Mouse (Mus musculus) neutrophil, adult 5-6 weeks (primary cell): Measurements from ENCODE around the gene Dhx58. TPM values are rescaled to one million over a fixed set of nuclear protein-coding genes. Genes with fewer than 3 reads are reported as not detected.

Experiments used
- ATAC-seq: fragments of 151-379, 151-347 bp; 2 replicates; pipeline ENCODE4 v1.8.0; 2017; ENCODE audit warnings: mild to moderate bottlenecking, moderate TSS enrichment; ENCODE audit not compliant: insufficient number of reproducible peaks, poor library complexity, low FRiP score, severe bottlenecking; ENCODE audit errors: extremely low read depth
- total RNA-seq: library from RNA; stranded (forward); fragments of 200-1000 nt; gene quantifications from 2 replicates; pipeline ENCODE4 v1.2.3, GENCODE M21; 2017

Dhx58 gene
- 37.9 and 59.2 TPM in 2 replicates for total RNA-seq

DNA sequence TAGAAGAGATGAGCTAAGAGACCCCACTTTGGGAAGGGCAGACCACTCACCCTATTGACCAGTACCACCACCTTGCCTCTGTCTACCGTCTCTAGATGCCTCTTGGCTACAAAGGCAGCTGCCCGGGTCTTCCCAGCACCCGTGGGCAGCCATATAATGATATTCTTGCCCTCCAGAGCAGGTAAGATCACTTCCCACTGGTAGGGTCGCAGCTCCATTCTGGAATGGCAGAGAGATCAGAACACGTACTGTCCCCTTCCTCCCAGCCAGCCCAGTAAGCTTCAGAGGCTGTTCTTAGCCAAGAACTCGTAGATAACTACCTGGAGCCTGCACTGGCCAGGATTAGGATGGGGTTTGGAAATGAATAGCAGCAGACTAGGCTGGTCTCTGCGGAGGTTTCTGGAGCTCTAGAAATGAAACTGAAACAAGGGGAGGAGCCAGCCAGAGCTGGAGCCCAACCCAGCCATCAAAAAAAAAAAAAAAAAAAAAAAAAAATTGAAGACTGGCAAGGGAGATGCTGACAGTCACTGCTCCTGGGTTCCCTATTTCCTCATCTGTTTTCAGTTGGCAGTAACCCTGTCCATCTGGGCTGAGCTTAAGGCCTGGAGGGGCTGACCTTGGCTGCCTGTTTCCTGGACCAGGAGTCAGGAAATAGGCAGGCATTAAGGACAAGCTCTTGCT lies at the start of gene Dhx58:
Dhx58 (minus strand) TSS at position 421 of the 681 bp plus-strand sequence.
- ATAC-seq = peak; percentile 21

DNA sequence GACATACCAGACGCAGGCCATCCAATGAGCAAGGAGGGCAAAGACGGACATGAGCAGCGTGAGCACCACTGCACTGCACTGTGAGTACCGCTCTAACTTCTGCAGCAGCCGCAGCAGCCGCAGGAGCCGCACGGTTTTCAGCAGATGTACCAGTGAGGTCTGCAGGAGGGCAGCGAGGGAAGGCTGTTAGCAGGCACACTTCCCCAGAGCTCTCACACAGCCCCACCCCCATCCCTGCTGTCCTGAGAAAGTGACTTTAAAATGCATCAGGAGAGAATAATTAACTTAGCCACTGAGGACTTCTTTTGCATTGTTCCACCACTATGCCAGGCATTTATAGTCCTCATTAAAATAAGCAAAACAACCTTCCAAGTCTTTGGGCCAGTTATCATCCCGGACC lies 48.2 kb upstream of the Dhx58 start:
- ATAC-seq = no peak

DNA sequence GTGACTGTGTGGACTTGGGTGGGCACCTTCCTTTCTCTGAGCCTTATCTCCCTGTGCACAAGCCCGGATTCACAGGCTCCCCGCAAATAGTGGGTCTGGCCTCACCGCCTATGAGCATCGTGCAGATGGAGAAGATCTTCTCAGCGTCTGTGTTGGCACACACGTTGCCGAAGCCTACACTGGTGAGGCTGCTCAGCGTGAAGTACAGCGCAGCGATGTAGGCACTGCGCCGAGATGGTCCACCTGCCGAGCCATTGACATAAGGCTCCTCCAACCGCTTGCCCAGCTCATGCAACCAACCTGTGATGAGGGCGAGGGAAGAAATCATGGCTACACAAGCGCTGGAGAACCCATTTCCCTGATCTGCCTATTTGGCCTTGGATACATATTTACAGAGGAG lies 46.1 kb upstream of the Dhx58 start:
- no peak for ATAC-seq

DNA sequence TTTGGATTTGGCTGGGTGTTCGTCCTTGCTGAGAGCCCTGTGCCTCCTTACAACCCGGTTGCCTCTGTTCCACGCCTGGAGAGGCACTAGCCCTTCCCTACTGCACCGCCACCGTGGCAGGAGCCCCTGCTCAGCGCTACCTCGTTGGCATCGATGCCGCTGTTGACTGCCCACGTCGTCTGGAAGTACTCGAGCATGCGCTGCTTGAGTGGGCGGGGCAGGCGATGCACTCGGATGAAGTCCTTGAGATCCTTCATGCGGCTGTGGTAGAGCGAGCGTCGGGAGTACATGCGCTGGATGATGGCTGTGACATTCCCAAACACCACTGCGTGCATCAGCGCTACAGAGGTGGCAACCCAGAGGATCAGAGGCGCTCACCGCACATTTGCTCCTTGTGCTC lies 45.4 kb upstream of the Dhx58 start:
- no peak for ATAC-seq

DNA sequence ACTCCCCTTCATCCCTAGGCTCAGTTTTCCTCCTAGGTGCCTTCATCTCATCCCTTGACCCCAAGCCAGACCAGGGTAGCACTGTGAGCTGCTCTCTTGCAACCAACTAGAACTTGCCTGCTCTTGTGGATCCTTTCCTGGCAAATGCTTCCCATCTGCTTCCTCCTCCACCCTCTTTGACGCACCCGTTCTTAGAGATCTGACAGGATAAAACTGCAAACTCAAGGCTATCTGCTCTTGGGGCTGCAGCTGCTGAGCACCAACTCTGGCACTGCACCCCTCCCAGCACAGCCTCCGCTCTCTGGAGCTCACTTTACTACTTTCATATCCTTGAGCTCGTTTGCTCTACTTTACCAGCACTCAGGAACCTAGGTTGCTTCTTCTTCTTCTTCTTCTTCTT lies 44.5 kb upstream of the Dhx58 start:
- ATAC-seq = no peak

DNA sequence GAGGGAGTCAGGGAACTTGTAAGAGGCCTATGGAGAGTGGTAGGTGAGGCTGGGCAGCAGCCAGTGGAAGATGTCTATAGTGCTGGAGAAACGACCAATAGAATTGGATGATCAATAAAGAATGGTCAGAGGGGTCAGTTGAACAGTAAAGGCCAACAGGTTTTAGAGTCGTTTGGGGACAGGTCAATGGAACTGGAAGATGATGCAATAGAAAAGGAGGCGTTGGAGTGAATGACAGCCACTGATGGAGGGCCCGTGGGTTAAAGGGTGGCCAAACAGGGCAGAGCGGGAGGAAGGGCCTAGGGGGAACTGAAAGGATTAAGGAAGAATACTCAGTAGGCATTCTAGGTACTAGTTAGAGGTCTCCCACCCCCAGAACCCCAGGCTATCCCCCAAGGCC lies 43.0 kb upstream of the Dhx58 start:
- no peak for ATAC-seq

DNA sequence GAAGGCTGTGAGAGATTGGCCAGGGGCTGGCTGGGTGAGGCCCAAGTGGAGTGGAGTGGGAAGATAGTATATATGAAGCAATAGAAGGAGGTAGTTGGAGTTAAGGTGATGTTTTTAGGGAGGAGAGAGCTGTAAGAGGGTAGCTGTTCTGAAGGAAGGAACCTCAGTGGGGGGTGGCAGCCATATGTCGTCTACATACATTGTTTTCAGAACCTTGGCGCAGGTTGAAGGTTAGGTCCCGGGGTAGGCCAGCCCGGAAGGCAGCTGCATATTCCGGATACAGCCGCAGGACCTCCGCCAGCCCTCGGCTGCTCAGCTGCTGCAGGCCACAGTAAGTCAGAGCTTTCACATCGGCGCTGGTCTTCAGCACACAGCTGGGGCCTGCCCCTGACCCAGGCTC lies 42.5 kb upstream of the Dhx58 start:
- no peak for ATAC-seq

DNA sequence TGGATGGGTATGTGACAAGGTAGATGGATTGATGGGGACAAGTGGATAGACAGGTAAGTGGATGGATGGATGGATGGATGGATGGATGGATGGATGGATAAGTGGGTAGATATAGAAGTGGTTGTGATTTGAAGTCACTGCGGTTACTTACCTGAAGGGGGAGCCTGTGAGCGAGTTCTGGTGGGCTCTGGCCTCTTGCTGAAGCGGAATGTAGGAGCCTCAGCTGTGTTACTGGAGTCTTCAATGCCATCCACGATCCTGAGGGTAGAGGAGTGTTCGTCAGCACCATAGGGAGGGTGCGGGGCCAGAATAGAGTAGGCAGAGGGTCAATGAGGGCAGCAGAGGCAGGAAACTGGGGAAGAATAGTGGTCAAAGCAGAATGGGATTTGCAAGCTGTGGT lies 41.0 kb upstream of the Dhx58 start:
- ATAC-seq = peak; percentile 56

DNA sequence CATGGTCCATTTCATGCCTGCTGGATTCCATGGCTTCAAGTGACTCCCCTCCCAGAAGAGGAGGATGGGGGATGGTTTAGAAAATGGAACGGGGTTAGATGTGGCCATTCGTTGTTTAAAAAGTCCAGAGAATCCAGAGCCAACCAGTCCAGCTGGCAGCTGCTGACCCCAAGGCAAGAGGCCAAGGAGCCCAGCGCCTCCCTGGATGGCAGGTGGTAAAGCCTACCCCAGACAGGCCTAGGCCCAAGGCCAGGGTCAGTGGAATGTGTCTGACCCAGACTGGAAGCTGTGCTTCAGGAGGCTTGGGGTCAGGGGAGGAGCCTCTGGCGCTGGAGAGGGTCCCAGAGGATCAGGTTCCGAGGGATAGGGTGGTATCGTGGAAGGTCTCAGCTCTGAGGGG lies 37.3 kb upstream of the Dhx58 start:
- ATAC-seq = no peak

DNA sequence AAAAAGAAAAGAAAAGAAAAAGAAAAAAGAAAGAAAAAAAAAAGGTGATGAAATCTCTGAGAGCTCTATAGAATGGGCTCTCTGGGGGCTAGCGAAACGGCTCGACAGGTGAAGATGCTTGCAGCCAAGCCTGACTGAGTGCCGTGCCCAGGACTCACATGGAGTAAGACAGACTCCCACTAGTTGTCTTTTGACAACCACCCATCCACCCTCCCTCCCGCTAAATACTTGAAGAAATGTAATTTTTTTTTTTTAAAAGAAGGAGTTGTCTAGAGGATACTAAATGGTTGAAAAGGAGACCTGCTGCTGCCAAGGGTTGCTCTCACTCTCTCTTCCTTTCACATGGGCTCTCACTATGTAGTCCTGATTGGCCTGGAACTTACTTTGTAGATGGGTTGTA lies 34.7 kb upstream of the Dhx58 start:
- ATAC-seq = no peak

DNA sequence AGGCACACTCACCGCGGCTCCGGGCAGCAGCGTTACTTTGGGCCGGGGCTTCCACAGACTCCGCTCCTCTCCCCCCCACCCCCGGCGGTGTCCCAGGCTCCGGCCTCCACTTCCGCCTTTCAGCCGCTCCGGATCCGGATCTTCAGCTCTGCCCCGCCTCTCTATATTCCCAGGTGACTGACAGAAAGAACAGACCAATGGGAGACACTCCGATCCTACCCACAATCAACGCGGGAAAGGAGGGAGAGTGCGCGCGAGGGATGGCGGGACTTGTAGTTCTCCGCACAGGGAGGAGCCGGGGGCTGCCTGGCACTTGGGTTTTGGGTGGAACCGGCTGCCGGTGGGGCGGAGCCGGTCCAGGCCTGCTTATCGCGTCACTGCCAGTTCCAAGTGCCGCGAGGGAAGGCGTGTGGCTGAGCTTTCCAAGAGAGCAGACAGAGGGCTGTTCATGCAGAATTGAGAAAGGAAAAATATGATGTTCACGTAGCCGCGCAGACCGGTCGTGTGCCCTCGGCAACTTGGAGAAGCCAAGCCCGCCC lies 34.1 kb upstream of the Dhx58 start, which contains the start of gene Rab5c:
Rab5c (minus strand) TSS at position 150 of the 539 bp plus-strand sequence.
- peak; percentile 98 for ATAC-seq

DNA sequence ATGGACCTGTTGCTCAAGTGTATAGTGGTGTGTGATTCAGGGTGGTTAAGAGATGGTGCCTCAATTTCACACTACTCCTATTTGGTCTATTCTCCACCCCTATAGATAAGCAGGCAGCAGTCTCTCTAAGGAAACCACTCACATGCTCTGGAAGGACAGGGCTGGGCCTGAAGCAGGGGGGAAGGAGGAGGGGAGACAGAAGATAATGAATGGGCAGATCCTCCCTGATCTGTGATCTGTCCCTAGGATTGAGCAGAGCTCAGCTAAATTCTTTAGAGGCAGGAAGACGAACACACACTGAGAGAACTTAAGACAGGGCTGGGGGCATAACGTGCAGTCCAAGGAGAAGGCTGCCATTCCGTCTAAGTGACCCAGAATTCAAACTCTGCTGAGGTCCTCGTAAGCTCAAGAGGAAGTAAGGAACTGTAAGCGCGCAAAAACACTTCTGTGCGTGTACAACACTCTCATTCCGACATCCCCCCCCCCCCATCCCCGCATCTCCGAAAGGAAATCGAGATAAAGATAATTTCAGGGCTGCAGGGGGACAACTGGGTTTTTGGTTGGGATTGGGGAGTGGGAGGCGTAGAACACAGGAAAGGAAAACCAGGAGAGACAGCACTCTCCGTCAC lies 33.1 kb upstream of the Dhx58 start:
- no peak for ATAC-seq

DNA sequence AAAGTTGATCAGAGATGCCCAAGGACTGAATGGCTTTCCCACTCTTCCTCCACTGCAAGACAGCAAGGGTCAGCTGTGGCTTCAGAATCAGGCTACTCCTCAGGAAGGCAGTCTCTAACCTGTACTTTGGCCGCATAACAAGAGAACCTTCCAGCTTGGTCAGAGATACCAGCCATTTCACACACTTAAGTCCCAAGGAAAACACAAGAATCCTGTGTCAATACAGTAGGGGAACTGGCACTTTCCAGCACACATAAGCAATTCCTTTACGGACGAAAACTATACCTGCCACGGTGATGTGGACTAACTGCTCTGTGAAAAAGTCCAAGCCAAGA lies 32.6 kb upstream of the Dhx58 start:
- ATAC-seq = no peak

DNA sequence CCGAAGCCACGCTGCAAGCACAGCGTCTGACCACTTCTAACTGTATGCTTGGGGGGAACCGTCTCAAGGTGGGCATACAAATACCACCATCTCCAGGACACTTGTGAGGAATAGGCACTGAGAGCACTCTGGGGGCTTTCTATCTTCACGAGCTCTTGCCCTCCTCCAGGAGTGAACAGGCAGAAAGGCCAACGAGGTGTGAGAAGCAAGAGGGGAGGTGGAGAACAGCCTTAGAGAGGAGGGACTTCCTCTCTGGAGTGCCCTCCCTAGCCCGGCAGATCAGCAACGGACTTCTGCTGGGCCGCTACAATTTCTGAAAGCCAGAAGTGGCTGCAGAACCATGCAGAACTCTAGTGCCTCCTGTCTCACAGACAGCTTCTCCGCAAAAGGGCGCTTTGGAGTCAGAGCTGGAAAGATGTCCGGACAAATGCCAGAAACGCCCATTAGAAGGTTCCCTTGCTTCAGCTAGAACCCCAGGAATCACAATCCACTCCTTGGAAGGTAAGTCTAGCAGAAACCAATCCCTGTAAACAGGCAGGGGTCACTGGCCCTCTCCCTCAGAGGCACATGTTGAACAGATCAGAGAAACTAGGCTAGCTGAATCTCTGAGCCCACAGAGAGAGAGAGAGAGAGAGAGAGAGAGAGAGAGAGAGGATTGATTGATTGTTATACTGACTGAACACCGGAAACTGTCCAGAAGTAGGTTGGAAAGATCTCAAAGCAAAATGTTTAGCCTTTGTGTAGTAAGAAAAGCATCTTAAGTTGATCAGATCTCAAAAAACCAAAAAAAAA lies 32.1 kb upstream of the Dhx58 start:
- ATAC-seq = no peak

DNA sequence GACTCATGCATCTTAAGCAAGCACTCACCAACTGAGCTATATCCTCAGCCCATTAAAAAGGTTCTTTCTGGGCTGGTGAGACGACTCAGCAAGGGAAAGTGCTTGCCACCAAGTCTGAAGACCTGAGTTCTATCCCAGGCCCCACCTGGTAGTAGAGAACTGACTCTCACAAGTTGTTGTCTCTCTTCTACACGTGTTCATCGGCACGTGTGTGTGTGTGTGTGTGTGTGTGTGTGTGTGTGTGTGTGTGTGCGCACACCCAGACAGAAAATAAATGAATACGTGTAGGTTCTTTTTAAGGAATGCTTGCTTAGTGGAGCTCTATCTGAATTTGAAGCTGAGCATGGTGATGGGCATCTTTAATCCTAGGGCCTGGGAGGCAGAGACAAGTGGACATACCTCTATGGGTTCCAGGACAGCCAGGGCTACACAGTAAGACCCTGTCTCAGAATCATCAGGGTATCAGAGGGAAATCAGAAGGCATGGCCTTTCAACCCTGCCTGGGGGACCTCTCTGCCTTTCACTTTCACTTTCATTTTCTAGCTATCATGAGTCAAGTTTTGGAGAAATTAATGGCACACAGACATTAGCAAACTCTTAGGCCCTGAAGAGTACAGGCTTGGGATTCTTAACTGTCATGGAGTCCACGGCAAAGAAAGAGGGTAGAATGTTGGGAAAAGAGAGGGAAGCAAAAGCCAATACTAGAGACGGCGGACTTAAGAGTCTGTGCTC lies 31.2 kb upstream of the Dhx58 start:
- ATAC-seq = no peak

DNA sequence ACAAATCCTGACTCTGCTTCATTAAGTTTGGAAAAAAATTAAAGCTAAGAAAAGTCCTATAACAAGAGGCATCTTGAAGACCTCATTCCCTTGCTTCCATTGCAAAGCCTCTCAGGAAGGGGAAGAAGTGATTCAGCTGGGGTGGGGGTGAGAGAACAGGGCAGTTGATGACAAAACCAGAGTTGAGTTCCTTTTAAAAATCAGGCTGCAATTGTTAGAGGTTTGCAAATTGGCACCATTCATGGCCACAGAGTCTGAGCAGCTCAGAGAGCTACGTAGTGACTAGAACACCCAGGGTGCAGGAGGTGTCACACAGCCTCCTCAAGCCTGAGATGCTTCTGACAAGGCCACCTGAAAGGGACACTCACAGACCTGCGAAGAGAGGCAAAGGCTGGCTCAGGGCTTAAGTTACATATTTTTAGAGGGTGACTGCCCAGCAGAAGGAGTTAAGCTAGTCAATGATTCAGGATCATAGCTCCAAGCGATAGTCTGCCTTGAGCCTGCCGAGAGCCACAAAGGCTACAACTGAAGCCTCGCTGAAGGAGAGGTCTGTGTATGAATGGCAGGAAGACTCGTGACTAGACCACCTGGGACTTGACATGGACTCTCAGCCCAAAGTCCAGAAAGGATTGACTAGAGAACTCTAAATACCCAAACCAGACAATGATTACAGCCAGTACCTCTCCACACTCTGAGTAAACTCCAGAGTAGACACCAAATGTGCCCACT lies 26.6 kb upstream of the Dhx58 start:
- no peak for ATAC-seq

DNA sequence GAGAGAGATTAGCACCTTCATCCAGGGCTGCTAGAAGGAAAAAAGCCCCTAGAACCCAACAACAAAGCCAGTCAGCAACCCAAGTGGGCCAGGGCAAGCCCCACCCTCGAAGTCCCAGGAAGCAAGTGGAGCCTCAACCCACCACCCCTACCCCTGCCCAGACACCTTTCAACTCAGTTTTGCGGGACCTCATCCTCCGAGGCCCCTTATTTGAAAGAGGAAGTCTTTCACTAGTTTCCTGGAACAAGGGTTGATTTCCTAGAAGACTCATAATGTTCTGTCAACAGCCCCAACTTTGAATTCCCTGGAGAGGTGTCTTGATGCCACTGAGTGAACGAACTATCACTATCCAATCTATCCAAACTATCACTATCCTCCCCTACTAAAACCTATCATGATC lies 25.9 kb upstream of the Dhx58 start:
- ATAC-seq = no peak

DNA sequence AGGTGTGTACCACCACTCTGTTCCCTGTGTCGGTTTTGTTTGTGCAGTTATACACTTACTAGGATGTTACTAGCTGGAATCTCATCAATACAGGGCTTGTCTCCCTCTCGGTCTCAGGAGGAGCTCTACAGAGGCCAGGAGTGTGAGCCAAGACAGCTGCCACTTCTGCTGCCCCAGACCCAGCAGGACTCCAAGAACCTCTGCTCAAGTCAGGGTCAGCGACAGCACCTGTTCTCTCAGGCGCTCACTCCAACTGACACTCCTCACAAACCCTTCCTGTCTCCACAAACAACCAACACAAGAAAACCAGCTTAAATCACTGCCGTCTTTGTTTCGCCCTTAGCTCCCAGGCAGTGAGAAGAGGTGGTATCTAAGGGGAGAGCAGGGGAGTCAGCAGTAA lies 24.5 kb upstream of the Dhx58 start:
- no peak for ATAC-seq

DNA sequence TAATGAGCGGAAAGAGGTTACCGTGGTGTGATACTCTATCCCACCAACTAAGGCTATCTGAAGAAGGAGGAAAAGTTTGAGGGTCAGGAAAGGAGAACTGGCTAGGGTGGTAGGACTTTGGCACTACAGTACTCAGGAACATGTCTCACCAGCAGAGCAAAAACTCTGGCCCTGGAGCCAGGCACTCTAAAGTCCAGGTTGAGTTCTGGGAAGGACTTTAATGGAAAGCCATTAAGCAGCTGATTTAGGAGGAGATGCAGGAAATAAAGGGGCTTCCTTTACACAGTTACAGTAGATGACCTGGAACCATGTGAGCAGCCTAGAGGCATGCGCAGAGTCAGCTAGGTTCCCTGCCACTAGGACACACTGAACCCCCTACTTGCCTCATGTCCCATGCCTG lies 23.1 kb upstream of the Dhx58 start:
- ATAC-seq = no peak
